Comparison of ENCODE assay signal across 16 mouse cellular contexts in genomic region chr4:106700798-106701197, GRCm38 (mm10). TPM values are rescaled to one million over a fixed set of nuclear protein-coding genes. Genes with fewer than 3 reads are reported as not detected.
A peak's percentile ranks its signal among the peaks of the same experiment; 100 is the strongest.
DNase-seq lines count a peak whose midpoint lies in the region; ATAC-seq lines count a peak whose summit lies in the region.
"Had no signal": no experiment of that assay in that cellular context is flagged by ENCODE, and none has a peak within 500 bp of the region (broad histone marks: within the 10 kb centered on the region; RNA-seq: fewer than 3 reads in every experiment).

No protein-coding gene starts in this region.

- peak; percentile 42 for DNase-seq in layer of hippocampus, adult 9-11 months
- DNase-seq in layer of hippocampus, adult 11-12 months (ENCODE audit: low spot score) = no peak
- DNase-seq in brain, adult 2 months (ENCODE audit: low read depth, low spot score) = peak; percentile 71
- DNase-seq in embryonic facial prominence, embryonic 14.5 days (ENCODE audit: low spot score) = peak; percentile 49
- no peak for DNase-seq in retina, embryonic 14.5 days (ENCODE audit: low spot score)
- no peak for DNase-seq in heart, postnatal 36 days
- DNase-seq: adrenal gland, postnatal 25 days; cerebellum, adult 8-10 months had no signal

- H3K36me3 ChIP-seq in embryonic facial prominence, embryonic 14.5 days (ENCODE audit: control insufficient read depth, insufficient read depth, low read length) = no peaks in the 10 kb centered on the region
- no peaks in the 10 kb centered on the region for H3K36me3 ChIP-seq in limb, embryonic 12.5 days
- H3K36me3 ChIP-seq: neural tube, embryonic 12.5 days had no signal

- ATAC-seq in embryonic facial prominence, embryonic 14.5 days (ENCODE audit: low read depth) = no peak
- ATAC-seq in limb, embryonic 12.5 days (ENCODE audit: insufficient number of reproducible peaks, insufficient read depth, low FRiP score, low TSS enrichment, low read depth) = no peak
- ATAC-seq in cerebellum, adult (ENCODE audit: insufficient number of reproducible peaks, low FRiP score, low TSS enrichment) = no peak

- peak overlapping the region; percentile 37; the same call in 1 of the 2 replicates for H3K9ac ChIP-seq in embryonic facial prominence, embryonic 14.5 days (ENCODE audit: low read depth, low read length)
- no peak overlapping the region for H3K9ac ChIP-seq in limb, embryonic 12.5 days (replicated peaks)
- H3K9ac ChIP-seq: liver, embryonic 14.5 days; neural tube, embryonic 12.5 days had no signal

- H3K4me3 ChIP-seq in embryonic facial prominence, embryonic 14.5 days (ENCODE audit: low read depth, low read length) = no peak overlapping the region
- no peak overlapping the region for H3K4me3 ChIP-seq in limb, embryonic 12.5 days (replicated peaks)
- H3K4me3 ChIP-seq: erythroblast, embryonic 14.5 days; neural tube, embryonic 12.5 days had no signal

- H3K27me3 ChIP-seq in embryonic facial prominence, embryonic 14.5 days (replicated peaks; ENCODE audit: control insufficient read depth, insufficient read depth, low read length) = no peaks in the 10 kb centered on the region; the same call in 1 of the 2 replicates
- peaks cover 12% of the 10 kb centered on the region for H3K27me3 ChIP-seq in limb, embryonic 12.5 days
- H3K27me3 ChIP-seq: neural tube, embryonic 12.5 days had no signal

- intact Hi-C loops in heart, postnatal 36 days (cut with DNase I) = loop anchor here (10.0 kb wide), 1 partner anchor 226 kb away; no protein-coding TSS in a partner anchor

- no peak overlapping the region for H3K27ac ChIP-seq in embryonic facial prominence, embryonic 14.5 days (replicated peaks; ENCODE audit: low read depth, low read length)
- H3K27ac ChIP-seq in limb, embryonic 12.5 days = peak overlapping the region; percentile 51
- H3K27ac ChIP-seq: liver, embryonic 14.5 days; macrophage; neural tube, embryonic 12.5 days; stomach, postnatal 0 days had no signal

- WGBS in embryonic facial prominence, embryonic 14.5 days = 37% methylated on average over 4 of the region's 4 CpGs
- 36% methylated on average over 4 of the region's 4 CpGs for WGBS in limb, embryonic 12.5 days

- H3K9me3 ChIP-seq in embryonic facial prominence, embryonic 14.5 days (ENCODE audit: control insufficient read depth, low read length) = no peaks in the 10 kb centered on the region
- no peaks in the 10 kb centered on the region for H3K9me3 ChIP-seq in limb, embryonic 12.5 days
- H3K9me3 ChIP-seq: neural tube, embryonic 12.5 days had no signal

- H3K4me2 ChIP-seq in embryonic facial prominence, embryonic 14.5 days (ENCODE audit: low read depth, low read length) = no peak overlapping the region
- H3K4me2 ChIP-seq in limb, embryonic 12.5 days = peak overlapping the region; percentile 28

- peaks cover 9% of the 10 kb centered on the region for H3K4me1 ChIP-seq in embryonic facial prominence, embryonic 14.5 days (ENCODE audit: control insufficient read depth, insufficient read depth, low read length)
- H3K4me1 ChIP-seq in limb, embryonic 12.5 days (replicated peaks) = peaks cover 20% of the 10 kb centered on the region

RNA-seq across cellular contexts. Expression of gene Ttc4, which starts 22.1 kb away (rescaled TPM):
- 71.2 and 80.9 TPM in 2 replicates for polyA plus RNA-seq in embryonic facial prominence, embryonic 14.5 days (2014; fragmentation: Nextera tagmentation; extraction: Ambion mirVana)
- polyA plus RNA-seq in limb, embryonic 12.5 days (2016; fragmentation: Nextera tagmentation; extraction: Ambion mirVana) = 107 and 122 TPM in 2 replicates
- 10 to 100 TPM; 17.8 to 18.4 TPM for total RNA-seq in heart, postnatal 36 days (2021)

RNA-seq across cellular contexts. Expression of gene Mroh7, which starts 29.9 kb away (rescaled TPM):
- 0.24 and 0.84 TPM in 2 replicates for polyA plus RNA-seq in embryonic facial prominence, embryonic 14.5 days (2014; fragmentation: Nextera tagmentation; extraction: Ambion mirVana)
- 0.14 and 0.23 TPM in 2 replicates for polyA plus RNA-seq in limb, embryonic 12.5 days (2016; fragmentation: Nextera tagmentation; extraction: Ambion mirVana)
- under 1 TPM; 0.08 to 0.27 TPM for total RNA-seq in heart, postnatal 36 days (2021)
- total RNA-seq: granulocyte monocyte progenitor cell, adult 5-6 weeks had no signal
- polyA plus RNA-seq: erythroblast, embryonic 14.5 days; macrophage had no signal

RNA-seq across cellular contexts. Expression of gene Fam151a, which starts 32.9 kb away (rescaled TPM):
- polyA plus RNA-seq in embryonic facial prominence, embryonic 14.5 days (2014; fragmentation: Nextera tagmentation; extraction: Ambion mirVana) = 0.17 and 0.49 TPM in 2 replicates
- polyA plus RNA-seq in limb, embryonic 12.5 days (2016; fragmentation: Nextera tagmentation; extraction: Ambion mirVana) = not detected in 2 replicates
- under 1 TPM; 0.27 to 0.86 TPM for total RNA-seq in heart, postnatal 36 days (2021)
- total RNA-seq: granulocyte monocyte progenitor cell, adult 5-6 weeks had no signal
- polyA plus RNA-seq: erythroblast, embryonic 14.5 days; macrophage; neural tube, embryonic 12.5 days had no signal

RNA-seq across cellular contexts. Expression of gene Pars2, which starts 49.9 kb away (rescaled TPM):
- 12.2 and 12.4 TPM in 2 replicates for polyA plus RNA-seq in embryonic facial prominence, embryonic 14.5 days (2014; fragmentation: Nextera tagmentation; extraction: Ambion mirVana)
- 14.3 and 18.0 TPM in 2 replicates for polyA plus RNA-seq in limb, embryonic 12.5 days (2016; fragmentation: Nextera tagmentation; extraction: Ambion mirVana)
- total RNA-seq in heart, postnatal 36 days (2021) = 1 to 10 TPM; 3.2 to 5.6 TPM

Comparison
In these comparisons a context has a peak if more than half of its experiments do, and no peak if none do; other contexts are left out.
1. DNase-seq: peak in layer of hippocampus, adult 9-11 months (single experiment), brain, adult 2 months (single experiment) and embryonic facial prominence, embryonic 14.5 days (single experiment); none in layer of hippocampus, adult 11-12 months (single experiment), retina, embryonic 14.5 days (single experiment) and heart, postnatal 36 days (0 of 2).